Mouse (Mus musculus) kidney, postnatal 0 days (tissue): ENCODE measurements around the gene Mrps36. TPM values are rescaled to one million over a fixed set of nuclear protein-coding genes. Genes with fewer than 3 reads are reported as not detected.
"Not testable (repeated sequence)": the region's sequence is repeated elsewhere in the genome, so short reads cannot be mapped to it uniquely, and the experiment has no call there.

Experiments used
- ATAC-seq: fragments of 200-750 bp; cut with Nextera tagmentation; replicated peaks from 2 replicates; pipeline ENCODE4 v1.8.0; 2017; ENCODE audit warnings: low read depth, moderate number of reproducible peaks, moderate TSS enrichment, moderate library complexity; ENCODE audit not compliant: low FRiP score
- DNase-seq: peaks from one replicate; pipeline ENCODE4 v3.0.0-alpha.2; 2016; ENCODE audit warnings: low spot score
- H3K27ac ChIP-seq: fragments of 300-500 bp; sonication (generic); 2 replicates; pipeline ENCODE4 v1.5.1; 2014; ENCODE audit warnings: mild to moderate bottlenecking
- H3K27me3 ChIP-seq: fragments of 300-500 bp; sonication (generic); 2 replicates; pipeline ENCODE4 v1.6.1; 2014; ENCODE audit warnings: low read length, mixed read lengths; ENCODE audit not compliant: insufficient read depth
- H3K36me3 ChIP-seq: fragments of 300-500 bp; sonication (generic); 2 replicates; pipeline ENCODE4 v1.6.1; 2014; ENCODE audit warnings: low read length, mixed read lengths; ENCODE audit not compliant: insufficient read depth
- H3K4me1 ChIP-seq: fragments of 300-500 bp; sonication (generic); replicated peaks from 2 replicates; pipeline ENCODE4 v1.6.1; 2014; ENCODE audit warnings: antibody characterized with exemption, low read length, mixed read lengths; ENCODE audit not compliant: insufficient read depth
- H3K4me2 ChIP-seq: fragments of 300-500 bp; sonication (generic); 2 replicates; pipeline ENCODE4 v1.6.1; 2014; ENCODE audit warnings: mild to moderate bottlenecking, low read length, moderate library complexity, mixed read lengths
- H3K4me3 ChIP-seq: fragments of 300-500 bp; sonication (generic); replicated peaks from 2 replicates; pipeline ENCODE4 v1.5.1; 2014; ENCODE audit warnings: low read depth, low read length
- H3K9ac ChIP-seq: fragments of 300-500 bp; sonication (generic); 2 replicates; pipeline ENCODE4 v1.6.1; 2014; ENCODE audit warnings: low read depth, low read length
- H3K9me3 ChIP-seq: fragments of 300-500 bp; sonication (generic); replicated peaks from 2 replicates; pipeline ENCODE4 v1.6.1; 2016; ENCODE audit warnings: low read length, inconsistent platforms, mixed read lengths
- CTCF ChIP-seq: IDR thresholded peaks from 2 replicates; pipeline ENCODE4 v1.5.1; 2016; ENCODE audit warnings: antibody characterized with exemption, low read depth, mild to moderate bottlenecking, moderate library complexity
- WGBS: fragments of 180-500 bp; shearing (Covaris S2); extraction: QIAGEN DNeasy Blood & Tissue Kit; methylation state at CpG from one replicate; pipeline ENCODE4 v1.1.7; 2014; 5-methylcytosine and 5-hydroxymethylcytosine counted together
- polyA plus RNA-seq: library from polyadenylated mRNA; unstranded; fragments of >200 nt; fragmentation: Nextera tagmentation; extraction: Ambion mirVana; gene quantifications from 2 replicates; pipeline ENCODE4 v1.2.1, GENCODE M21; 2015

The Mrps36 gene
- polyA plus RNA-seq, 1 experiment from 2014 or later, result 255 TPM

GRCm38 (mm10) chr13:100743346-100744035 lies 968 bp downstream of the Mrps36 start:
- Histone ChIP-seq H3K9me3 (no peaks in the 10 kb centered on the region), H3K4me2 (peak overlapping the region; percentile 59), H3K27me3 (no peaks in the 10 kb centered on the region), H3K36me3 (0 out of 2 replicates have a peak, but pooled peaks cover 2% of the 10 kb centered on the region), H3K4me1 (0 out of 2 replicates have a peak, but pooled peaks cover 5% of the 10 kb centered on the region), H3K27ac (peak overlapping the region; percentile 96), H3K4me3 (peak overlapping the region; percentile 78), H3K9ac (peak overlapping the region; percentile 75)
- no peak for TF ChIP-seq CTCF
- peak; percentile 53 for ATAC-seq
- DNase-seq, result no peak
- WGBS, result 56% methylated on average over 11 of the region's 11 CpGs

GRCm38 (mm10) chr13:100742831-100743230 lies 1.6 kb downstream of the Mrps36 start:
- ATAC-seq (no peak), DNase-seq (no peak)
- Histone ChIP-seq H3K9me3 (no peaks in the 10 kb centered on the region), H3K4me1 (0 out of 2 replicates have a peak, but pooled peaks cover 5% of the 10 kb centered on the region), H3K9ac (no peak overlapping the region), H3K27me3 (no peaks in the 10 kb centered on the region), H3K4me2 (peak overlapping the region; percentile 59), H3K36me3 (0 out of 2 replicates have a peak, but pooled peaks cover 2% of the 10 kb centered on the region), H3K4me3 (no peak overlapping the region), H3K27ac (peak overlapping the region; percentile 40; the same call in 1 of the 2 replicates)
- WGBS, result 93% methylated on average over 5 of the region's 5 CpGs
- TF ChIP-seq CTCF, result no peak

- Histone ChIP-seq H3K27ac (no peak overlapping the region), H3K4me3 (no peak overlapping the region), H3K4me2 (no peak overlapping the region), H3K27me3 (no peaks in the 10 kb centered on the region), H3K9ac (no peak overlapping the region), H3K9me3 (no peaks in the 10 kb centered on the region), H3K36me3 (peaks cover 12% of the 10 kb centered on the region), H3K4me1 (0 out of 2 replicates have a peak, but pooled peaks cover 7% of the 10 kb centered on the region)
- no peak for TF ChIP-seq CTCF
- DNase-seq, result no peak
- WGBS, result 98% methylated on average over 2 of the region's 2 CpGs
- ATAC-seq, result no peak
Observed at GRCm38 (mm10) chr13:100732756-100733155, 11.7 kb downstream of the Mrps36 start.

GRCm38 (mm10) chr13:100731462-100732046 lies 12.9 kb downstream of the Mrps36 start:
- not testable (repeated sequence) for H3K4me3 ChIP-seq, H3K9me3 ChIP-seq, ATAC-seq, DNase-seq, H3K27me3 ChIP-seq, H3K4me1 ChIP-seq, H3K9ac ChIP-seq, H3K36me3 ChIP-seq
- Histone ChIP-seq H3K27ac (peak overlapping the region; percentile 98), H3K4me2 (peak overlapping the region; percentile 48)
- 94% methylated on average over 5 of the region's 6 CpGs for WGBS

GRCm38 (mm10) chr13:100730861-100731176 lies 13.6 kb downstream of the Mrps36 start, which contains the start of gene Cdk7:
Cdk7 (minus strand) TSS chr13:100730939.
- under 1% methylated on average over 19 of the region's 19 CpGs for WGBS
- Histone ChIP-seq H3K27me3 (no peaks in the 10 kb centered on the region), H3K4me3 (peak within 1 kb of the TSS; percentile 85), H3K9me3 (no peaks in the 10 kb centered on the region), H3K36me3 (peaks cover 10% of the 10 kb centered on the region), H3K9ac (peak within 1 kb of the TSS; percentile 87), H3K27ac (peak within 1 kb of the TSS; percentile 98), H3K4me2 (peak within 1 kb of the TSS; percentile 83), H3K4me1 (0 out of 2 replicates have a peak, but pooled peaks cover 7% of the 10 kb centered on the region)
- peak; percentile 98 for DNase-seq
- no peak for TF ChIP-seq CTCF
- peak; percentile 97 for ATAC-seq

- peak overlapping the region; percentile 85 for H3K4me3 ChIP-seq
- WGBS, result under 1% methylated on average over 30 of the region's 30 CpGs
- peak overlapping the region; percentile 87 for H3K9ac ChIP-seq
- peaks cover 9% of the 10 kb centered on the region for H3K36me3 ChIP-seq
- no peaks in the 10 kb centered on the region for H3K9me3 ChIP-seq
- 0 out of 2 replicates have a peak, but pooled peaks cover 7% of the 10 kb centered on the region for H3K4me1 ChIP-seq
- DNase-seq (no peak), ATAC-seq (no peak)
- H3K27me3 ChIP-seq, result no peaks in the 10 kb centered on the region
- TF ChIP-seq CTCF, result no peak
- H3K4me2 ChIP-seq, result peak overlapping the region; percentile 83
- peak overlapping the region; percentile 98 for H3K27ac ChIP-seq
Observed at GRCm38 (mm10) chr13:100730153-100730860, 14.2 kb downstream of the Mrps36 start.

GRCm38 (mm10) chr13:100728530-100728929 lies 15.9 kb downstream of the Mrps36 start:
- H3K4me1 ChIP-seq, H3K9me3 ChIP-seq, ATAC-seq, DNase-seq, H3K27ac ChIP-seq, H3K9ac ChIP-seq, H3K4me3 ChIP-seq, H3K27me3 ChIP-seq, H3K36me3 ChIP-seq, H3K4me2 ChIP-seq: not testable (repeated sequence)
- 92% methylated on average over 4 of the region's 4 CpGs for WGBS
